Mouse (Mus musculus) heart, postnatal 0 days (tissue): ENCODE measurements around the gene Mapk1ip1l. TPM values are rescaled to one million over a fixed set of nuclear protein-coding genes. Genes with fewer than 3 reads are reported as not detected.

Source experiments
- ATAC-seq: fragments of 200-750 bp; cut with Nextera tagmentation; 2 replicates; pipeline ENCODE4 v1.8.0; 2017; ENCODE audit warnings: low read depth, moderate number of reproducible peaks, moderate library complexity; ENCODE audit not compliant: insufficient read depth
- DNase-seq: peaks from one replicate; pipeline ENCODE4 v3.0.0-alpha.2; 2016; ENCODE audit warnings: low spot score
- H3K27ac ChIP-seq: fragments of 300-500 bp; sonication (generic); 2 replicates; pipeline ENCODE4 v1.5.1; 2014; ENCODE audit warnings: low read depth, mild to moderate bottlenecking
- H3K27me3 ChIP-seq: fragments of 300-500 bp; sonication (generic); 2 replicates; pipeline ENCODE4 v1.6.1; 2014; ENCODE audit warnings: low read length, mixed read lengths; ENCODE audit not compliant: control insufficient read depth, insufficient read depth
- H3K36me3 ChIP-seq: fragments of 300-500 bp; sonication (generic); replicated peaks from 2 replicates; pipeline ENCODE4 v1.6.1; 2014; ENCODE audit warnings: low read length, mixed read lengths; ENCODE audit not compliant: control insufficient read depth, insufficient read depth
- H3K4me1 ChIP-seq: fragments of 300-500 bp; sonication (generic); 2 replicates; pipeline ENCODE4 v1.6.1; 2014; ENCODE audit warnings: antibody characterized with exemption; ENCODE audit not compliant: control insufficient read depth, insufficient read depth
- H3K4me2 ChIP-seq: fragments of 300-500 bp; sonication (generic); 2 replicates; pipeline ENCODE4 v1.6.1; 2014; ENCODE audit warnings: low read depth, mild to moderate bottlenecking, low read length, moderate library complexity
- H3K4me3 ChIP-seq: fragments of 300-500 bp; sonication (generic); 2 replicates; pipeline ENCODE4 v1.5.1; 2014; ENCODE audit warnings: low read depth, low read length
- H3K9ac ChIP-seq: fragments of 300-500 bp; sonication (generic); replicated peaks from 2 replicates; pipeline ENCODE4 v1.6.1; 2014; ENCODE audit warnings: low read depth, low read length, mixed read lengths
- H3K9me3 ChIP-seq: fragments of 300-500 bp; sonication (generic); replicated peaks from 2 replicates; pipeline ENCODE4 v1.6.1; 2016; ENCODE audit warnings: low read length; ENCODE audit not compliant: control insufficient read depth
- CTCF ChIP-seq: IDR thresholded peaks from 2 replicates; pipeline ENCODE4 v1.5.1; 2016; ENCODE audit warnings: antibody characterized with exemption, control low read depth, low read depth
- EP300 ChIP-seq: IDR thresholded peaks from 2 replicates; pipeline ENCODE4 v1.6.1; 2016; ENCODE audit warnings: antibody characterized with exemption, low read depth
- WGBS: fragments of 180-500 bp; shearing (Covaris S2); extraction: QIAGEN DNeasy Blood & Tissue Kit; methylation state at CpG from one replicate; pipeline ENCODE4 v1.1.7; 2014; 5-methylcytosine and 5-hydroxymethylcytosine counted together
- polyA plus RNA-seq: library from polyadenylated mRNA; unstranded; fragments of >200 nt; fragmentation: Nextera tagmentation; extraction: Ambion mirVana; gene quantifications from 2 replicates; pipeline ENCODE4 v1.2.1, GENCODE M21; 2015
- total RNA-seq: library from RNA; depleted of rRNA; stranded (reverse); fragments of >200 nt; gene quantifications from 2 replicates; pipeline ENCODE4 v1.2.3, GENCODE M21; 2014; ENCODE audit warnings: low replicate concordance; rRNA removed

Gene Mapk1ip1l
- total RNA-seq (32.4 and 33.7 TPM in 2 replicates), polyA plus RNA-seq (17.8 and 18.9 TPM in 2 replicates)

- Histone ChIP-seq H3K4me3 (peak within 1 kb of the TSS; percentile 96), H3K9ac (peak within 1 kb of the TSS; percentile 98), H3K27me3 (no peaks in the 10 kb centered on the region), H3K4me2 (peak within 1 kb of the TSS; percentile 77), H3K9me3 (no peaks in the 10 kb centered on the region), H3K4me1 (peaks cover 12% of the 10 kb centered on the region), H3K27ac (peak within 1 kb of the TSS; percentile 97), H3K36me3 (no peaks in the 10 kb centered on the region)
- peak; percentile 94 for TF ChIP-seq CTCF
- peak; percentile 64; the same call in 1 of the 2 replicates for TF ChIP-seq EP300
- DNase-seq (peak; percentile 89), ATAC-seq (peak; percentile 92)
- WGBS = 1% methylated on average over 33 of the region's 34 CpGs
Observed at GRCm38 (mm10) chr14:47297785-47298407, at the start of gene Mapk1ip1l. TSS of gene Mapk1ip1l (plus strand) at chr14:47298266.

DNA sequence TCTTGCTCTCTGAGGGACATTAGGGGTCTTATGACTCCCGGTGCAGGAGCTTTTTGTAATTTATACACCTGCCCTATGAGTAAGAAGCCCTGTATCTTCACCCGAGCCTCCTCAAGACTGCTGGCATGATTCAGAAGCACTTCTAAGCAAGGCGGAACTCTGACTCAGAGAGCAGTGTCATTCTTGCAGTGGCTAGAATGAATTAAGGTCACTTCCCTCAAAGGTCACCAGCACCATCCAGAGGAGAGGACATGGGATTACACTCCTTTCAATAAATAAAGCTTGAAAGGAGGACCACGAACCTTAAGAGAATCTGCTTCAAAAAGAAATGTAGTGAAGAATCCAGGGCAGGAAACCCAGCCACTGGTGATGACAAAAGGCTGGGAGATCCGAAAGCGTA lies 48.2 kb upstream of the Mapk1ip1l start:
- no peaks in the 10 kb centered on the region for H3K4me1 ChIP-seq
- H3K9ac ChIP-seq = no peak overlapping the region
- DNase-seq = peak; percentile 40
- peak; percentile 71 for ATAC-seq
- TF ChIP-seq CTCF (peak; percentile 71), EP300 (no peak)
- H3K36me3 ChIP-seq = peaks cover 32% of the 10 kb centered on the region
- no peak overlapping the region for H3K4me2 ChIP-seq
- H3K27me3 ChIP-seq = no peaks in the 10 kb centered on the region
- 66% methylated on average over 6 of the region's 6 CpGs for WGBS
- no peak overlapping the region for H3K27ac ChIP-seq
- H3K9me3 ChIP-seq = no peaks in the 10 kb centered on the region
- H3K4me3 ChIP-seq = no peak overlapping the region

GRCm38 (mm10) chr14:47264866-47265265 lies 33.2 kb upstream of the Mapk1ip1l start:
- Histone ChIP-seq H3K4me3 (no peak overlapping the region), H3K36me3 (peaks cover 46% of the 10 kb centered on the region), H3K27me3 (no peaks in the 10 kb centered on the region), H3K9ac (no peak overlapping the region), H3K9me3 (no peaks in the 10 kb centered on the region), H3K4me1 (no peaks in the 10 kb centered on the region), H3K4me2 (no peak overlapping the region), H3K27ac (no peak overlapping the region)
- no peak for DNase-seq
- TF ChIP-seq CTCF (no peak), EP300 (no peak)
- no peak for ATAC-seq
- WGBS = 94% methylated on average over 3 of the region's 3 CpGs

GRCm38 (mm10) chr14:47265829-47266228 lies 32.2 kb upstream of the Mapk1ip1l start:
- Histone ChIP-seq H3K27me3 (no peaks in the 10 kb centered on the region), H3K9me3 (no peaks in the 10 kb centered on the region), H3K36me3 (peaks cover 54% of the 10 kb centered on the region), H3K27ac (no peak overlapping the region), H3K4me3 (no peak overlapping the region), H3K4me2 (no peak overlapping the region), H3K9ac (no peak overlapping the region), H3K4me1 (no peaks in the 10 kb centered on the region)
- ATAC-seq (no peak), DNase-seq (no peak)
- 88% methylated on average over 8 of the region's 8 CpGs for WGBS
- TF ChIP-seq EP300 = no peak
- no peak for TF ChIP-seq CTCF

DNA sequence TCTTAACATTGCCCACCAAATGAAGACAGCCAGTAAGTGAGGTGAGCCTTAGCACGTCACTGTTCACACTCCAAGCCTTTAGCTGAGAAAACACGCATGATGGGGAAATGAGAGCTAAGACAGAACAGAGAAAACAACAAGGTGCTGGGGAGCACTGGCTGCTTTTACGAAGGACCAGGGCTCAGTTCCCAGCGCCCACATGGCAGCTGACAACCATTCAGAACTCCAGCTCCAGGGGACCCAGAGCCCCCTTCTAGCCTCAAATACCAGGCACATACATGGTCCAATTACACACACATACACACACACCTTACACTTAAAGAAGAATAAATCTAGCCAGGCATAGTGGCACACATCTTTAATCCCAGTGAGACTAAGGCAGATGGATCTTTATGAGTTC lies 29.0 kb upstream of the Mapk1ip1l start:
- Histone ChIP-seq H3K4me3 (no peak overlapping the region), H3K27me3 (no peaks in the 10 kb centered on the region), H3K4me2 (no peak overlapping the region), H3K36me3 (peaks cover 60% of the 10 kb centered on the region), H3K9ac (no peak overlapping the region), H3K27ac (no peak overlapping the region), H3K9me3 (no peaks in the 10 kb centered on the region), H3K4me1 (no peaks in the 10 kb centered on the region)
- no peak for ATAC-seq
- TF ChIP-seq EP300 = no peak
- no peak for TF ChIP-seq CTCF
- DNase-seq = no peak
- 98% methylated on average over 4 of the region's 4 CpGs for WGBS

DNA sequence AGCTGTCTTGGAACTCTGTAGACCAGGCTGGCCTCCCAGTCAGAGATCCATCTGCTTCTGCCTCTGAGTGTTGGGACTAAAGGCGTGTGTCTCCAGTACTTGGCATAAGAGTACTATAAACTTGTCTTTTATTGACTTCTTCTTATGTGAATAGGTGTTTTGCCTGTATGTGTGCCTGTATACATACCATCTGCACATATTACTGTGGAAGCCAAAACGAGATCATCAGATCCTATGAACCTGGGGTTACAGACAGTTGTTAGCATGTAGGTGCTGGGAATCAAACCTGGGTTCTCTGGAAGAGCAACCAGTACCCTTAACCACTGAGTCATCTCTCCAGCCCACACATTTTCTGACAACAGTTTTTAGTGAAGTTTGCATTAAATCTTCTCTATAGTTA lies 28.4 kb upstream of the Mapk1ip1l start:
- WGBS = 91% methylated on average over 2 of the region's 2 CpGs
- Histone ChIP-seq H3K4me3 (no peak overlapping the region), H3K9me3 (no peaks in the 10 kb centered on the region), H3K9ac (no peak overlapping the region), H3K27me3 (no peaks in the 10 kb centered on the region), H3K4me2 (no peak overlapping the region), H3K36me3 (peaks cover 60% of the 10 kb centered on the region), H3K4me1 (no peaks in the 10 kb centered on the region), H3K27ac (no peak overlapping the region)
- no peak for DNase-seq
- TF ChIP-seq EP300 = no peak
- TF ChIP-seq CTCF = no peak
- ATAC-seq = no peak
